Mouse (Mus musculus): ENCODE data around the gene Phf21b.

Phf21b gene

DNA sequence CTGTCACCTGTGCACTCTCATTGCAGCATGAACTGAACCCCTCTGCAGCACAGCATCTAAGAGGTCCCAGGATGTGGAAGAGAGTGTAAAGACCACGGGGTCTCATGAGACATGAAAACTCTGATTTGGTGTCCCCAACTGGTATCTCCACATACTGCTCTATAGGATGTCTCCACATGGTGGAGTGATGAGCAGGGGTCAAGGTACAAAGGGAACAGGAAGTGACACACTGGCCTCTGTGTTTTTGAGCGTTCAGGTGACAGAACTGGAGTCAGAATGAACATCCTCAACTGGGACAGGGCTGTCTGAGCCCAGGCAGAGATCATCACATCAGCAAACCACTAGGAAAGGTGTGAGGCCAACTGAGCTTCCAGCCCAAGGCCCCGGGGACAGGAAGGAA is 15.3 kb downstream of the Phf21b start:
- H3K4me3 ChIP-seq (replicated peaks; ENCODE audit: low read length), result no peak overlapping the region
- TF ChIP-seq CTCF (conservative IDR thresholded peaks at IDR 0.05; ENCODE audit: low read length), result no peak
- no peak for TF ChIP-seq POU5F1 (IDR thresholded peaks at IDR 0.05; ENCODE audit: borderline replicate concordance, low read length)
- no peak for TF ChIP-seq NANOG (IDR thresholded peaks at IDR 0.05; ENCODE audit: borderline replicate concordance, low read length)
- 0 out of 2 replicates have a peak, but pooled peaks cover 7% of the 10 kb centered on the region for H3K36me3 ChIP-seq (ENCODE audit: insufficient read depth, low read length)
- H3K27me3 ChIP-seq (ENCODE audit: insufficient read depth, low read length), result no peaks in the 10 kb centered on the region
- peaks cover 14% of the 10 kb centered on the region; the same call in 1 of the 2 replicates for H3K4me1 ChIP-seq (replicated peaks; ENCODE audit: low read depth, low read length)
- no peaks in the 10 kb centered on the region for H3K9me3 ChIP-seq (ENCODE audit: low read length)

DNA sequence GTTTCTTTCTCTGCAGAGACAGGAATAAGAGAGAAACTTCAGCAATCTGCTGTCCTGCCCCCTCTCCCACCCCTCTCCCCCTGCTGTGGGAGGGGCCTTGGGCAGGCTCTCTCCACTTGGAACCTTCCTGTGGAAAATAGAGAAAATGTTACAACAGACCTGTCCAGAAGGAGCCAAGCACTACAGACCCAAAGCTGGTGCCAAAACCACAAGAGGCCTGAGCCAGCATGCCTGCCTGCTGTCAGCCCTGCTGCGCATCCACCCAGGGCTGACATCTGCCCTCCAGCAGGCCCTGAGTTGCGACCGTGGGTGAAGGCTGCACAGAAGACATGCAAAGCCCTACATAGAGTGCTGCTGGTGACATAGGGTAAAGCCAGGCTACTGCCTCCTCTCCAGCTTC is 16.3 kb downstream of the Phf21b start:
- H3K9me3 ChIP-seq (ENCODE audit: low read length), result no peaks in the 10 kb centered on the region
- TF ChIP-seq CTCF (conservative IDR thresholded peaks at IDR 0.05; ENCODE audit: low read length) (no peak), NANOG (IDR thresholded peaks at IDR 0.05; ENCODE audit: borderline replicate concordance, low read length) (no peak), POU5F1 (IDR thresholded peaks at IDR 0.05; ENCODE audit: borderline replicate concordance, low read length) (no peak)
- no peak overlapping the region for H3K4me3 ChIP-seq (replicated peaks; ENCODE audit: low read length)
- H3K4me1 ChIP-seq (replicated peaks; ENCODE audit: low read depth, low read length), result peaks cover 11% of the 10 kb centered on the region; the same call in 1 of the 2 replicates
- H3K36me3 ChIP-seq (ENCODE audit: insufficient read depth, low read length), result 0 out of 2 replicates have a peak, but pooled peaks cover 7% of the 10 kb centered on the region
- no peaks in the 10 kb centered on the region for H3K27me3 ChIP-seq (ENCODE audit: insufficient read depth, low read length)

- H3K4me1 ChIP-seq (replicated peaks; ENCODE audit: low read depth, low read length), result 0 out of 2 replicates have a peak, but pooled peaks cover 3% of the 10 kb centered on the region
- no peaks in the 10 kb centered on the region for H3K27me3 ChIP-seq (ENCODE audit: insufficient read depth, low read length)
- 0 out of 2 replicates have a peak, but pooled peaks cover 7% of the 10 kb centered on the region for H3K36me3 ChIP-seq (ENCODE audit: insufficient read depth, low read length)
- no peaks in the 10 kb centered on the region for H3K9me3 ChIP-seq (ENCODE audit: low read length)
- no peak overlapping the region for H3K4me3 ChIP-seq (replicated peaks; ENCODE audit: low read length)
- TF ChIP-seq POU5F1 (IDR thresholded peaks at IDR 0.05; ENCODE audit: borderline replicate concordance, low read length), result no peak
- no peak for TF ChIP-seq NANOG (IDR thresholded peaks at IDR 0.05; ENCODE audit: borderline replicate concordance, low read length)
- no peak for TF ChIP-seq CTCF (conservative IDR thresholded peaks at IDR 0.05; ENCODE audit: low read length)
These were observed 18.0 kb downstream of the Phf21b start for GRCm38 (mm10) chr15:84837896-84838295.

GRCm38 (mm10) chr15:84829416-84829815 is 26.4 kb downstream of the Phf21b start:
- H3K36me3 ChIP-seq (ENCODE audit: insufficient read depth, low read length), result no peaks in the 10 kb centered on the region

GRCm38 (mm10) chr15:84828603-84829002 is 27.2 kb downstream of the Phf21b start:
- TF ChIP-seq POU5F1 (IDR thresholded peaks at IDR 0.05; ENCODE audit: borderline replicate concordance, low read length), result no peak
- TF ChIP-seq NANOG (IDR thresholded peaks at IDR 0.05; ENCODE audit: borderline replicate concordance, low read length), result no peak
- no peak for TF ChIP-seq CTCF (conservative IDR thresholded peaks at IDR 0.05; ENCODE audit: low read length)
- H3K4me1 ChIP-seq (replicated peaks; ENCODE audit: low read depth, low read length), result peaks cover 11% of the 10 kb centered on the region
- no peak overlapping the region for H3K4me3 ChIP-seq (replicated peaks; ENCODE audit: low read length)
- no peaks in the 10 kb centered on the region for H3K27me3 ChIP-seq (ENCODE audit: insufficient read depth, low read length)
- H3K36me3 ChIP-seq (ENCODE audit: insufficient read depth, low read length), result no peaks in the 10 kb centered on the region
- H3K9me3 ChIP-seq (ENCODE audit: low read length), result no peaks in the 10 kb centered on the region

More at GRCm38 (mm10) chr15:84829416-84829815, 26.4 kb downstream of the Phf21b start:
- peak; percentile 59 for TF ChIP-seq CTCF (conservative IDR thresholded peaks at IDR 0.05; ENCODE audit: low read length)
- no peak for TF ChIP-seq POU5F1 (IDR thresholded peaks at IDR 0.05; ENCODE audit: borderline replicate concordance, low read length)
- Histone ChIP-seq H3K27me3 (ENCODE audit: insufficient read depth, low read length) (no peaks in the 10 kb centered on the region), H3K9me3 (ENCODE audit: low read length) (no peaks in the 10 kb centered on the region), H3K4me1 (replicated peaks; ENCODE audit: low read depth, low read length) (peaks cover 11% of the 10 kb centered on the region), H3K4me3 (replicated peaks; ENCODE audit: low read length) (no peak overlapping the region)

- Histone ChIP-seq H3K27me3 (ENCODE audit: insufficient read depth, low read length) (no peaks in the 10 kb centered on the region; the same call in 1 of the 2 replicates), H3K4me3 (replicated peaks; ENCODE audit: low read length) (no peak overlapping the region), H3K4me1 (replicated peaks; ENCODE audit: low read depth, low read length) (peaks cover 11% of the 10 kb centered on the region), H3K36me3 (ENCODE audit: insufficient read depth, low read length) (no peaks in the 10 kb centered on the region; the same call in 1 of the 2 replicates), H3K9me3 (ENCODE audit: low read length) (no peaks in the 10 kb centered on the region)
- TF ChIP-seq NANOG (IDR thresholded peaks at IDR 0.05; ENCODE audit: borderline replicate concordance, low read length) (no peak), POU5F1 (IDR thresholded peaks at IDR 0.05; ENCODE audit: borderline replicate concordance, low read length) (no peak), CTCF (conservative IDR thresholded peaks at IDR 0.05; ENCODE audit: low read length) (no peak)
These were observed 32.8 kb downstream of the Phf21b start for GRCm38 (mm10) chr15:84823086-84823485.

DNA sequence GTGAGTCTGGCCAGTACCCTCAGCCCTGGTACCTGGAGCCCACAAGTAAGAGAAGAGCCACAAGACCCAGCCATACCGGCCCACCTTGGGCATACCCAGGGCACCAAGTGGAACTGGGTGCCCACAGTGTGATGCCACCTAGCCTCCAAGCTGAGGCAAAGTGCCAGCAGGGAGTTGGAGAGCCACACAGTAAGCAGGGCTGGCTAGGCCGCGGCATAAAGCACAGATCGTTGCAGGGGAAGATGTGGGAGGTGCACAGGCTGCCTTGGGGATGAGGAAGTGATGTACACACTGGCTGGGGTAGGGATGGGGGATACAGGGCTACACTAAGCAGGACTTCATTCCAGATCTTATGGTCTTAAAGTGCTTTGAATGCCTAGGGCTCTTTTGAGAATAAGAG is 35.0 kb downstream of the Phf21b start:
- H3K9me3 ChIP-seq (ENCODE audit: low read length), result no peaks in the 10 kb centered on the region
- TF ChIP-seq NANOG (IDR thresholded peaks at IDR 0.05; ENCODE audit: borderline replicate concordance, low read length) (no peak), POU5F1 (IDR thresholded peaks at IDR 0.05; ENCODE audit: borderline replicate concordance, low read length) (no peak), CTCF (conservative IDR thresholded peaks at IDR 0.05; ENCODE audit: low read length) (no peak)

DNA sequence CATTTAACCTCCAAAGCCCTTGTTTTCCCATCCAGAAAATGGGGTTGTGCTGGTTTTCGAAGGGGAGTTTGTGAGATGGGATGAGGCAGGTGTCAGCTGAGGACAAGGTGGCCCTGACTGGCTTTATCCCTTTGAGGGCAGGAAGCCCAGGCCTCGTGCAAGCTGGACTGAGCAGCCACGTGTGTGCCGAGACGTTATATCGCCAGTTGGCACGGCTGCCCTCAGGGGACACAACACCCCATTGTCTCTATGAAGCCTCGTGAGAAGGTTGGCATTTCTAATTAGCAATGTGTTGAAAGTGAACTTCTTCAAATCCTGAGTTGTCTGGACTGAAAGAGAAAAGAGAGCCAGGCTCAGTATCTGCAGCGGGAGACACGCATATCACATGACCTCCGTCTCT is 37.6 kb downstream of the Phf21b start:
- no peak overlapping the region for H3K4me3 ChIP-seq (replicated peaks; ENCODE audit: low read length)
- H3K4me1 ChIP-seq (replicated peaks; ENCODE audit: low read depth, low read length), result peaks cover 7% of the 10 kb centered on the region
- H3K27me3 ChIP-seq (ENCODE audit: insufficient read depth, low read length), result no peaks in the 10 kb centered on the region; the same call in 1 of the 2 replicates
- TF ChIP-seq CTCF (conservative IDR thresholded peaks at IDR 0.05; ENCODE audit: low read length), result no peak
- no peak for TF ChIP-seq NANOG (IDR thresholded peaks at IDR 0.05; ENCODE audit: borderline replicate concordance, low read length)
- TF ChIP-seq POU5F1 (IDR thresholded peaks at IDR 0.05; ENCODE audit: borderline replicate concordance, low read length), result no peak
- peaks cover 9% of the 10 kb centered on the region for H3K36me3 ChIP-seq (ENCODE audit: insufficient read depth, low read length)
- no peaks in the 10 kb centered on the region for H3K9me3 ChIP-seq (ENCODE audit: low read length)

More for the DNA sequence above, 35.0 kb downstream of the Phf21b start:
- peaks cover 6% of the 10 kb centered on the region for H3K36me3 ChIP-seq (ENCODE audit: insufficient read depth, low read length)
- peaks cover 2% of the 10 kb centered on the region for H3K4me1 ChIP-seq (replicated peaks; ENCODE audit: low read depth, low read length)
- H3K27me3 ChIP-seq (ENCODE audit: insufficient read depth, low read length), result no peaks in the 10 kb centered on the region; the same call in 1 of the 2 replicates
- H3K4me3 ChIP-seq (replicated peaks; ENCODE audit: low read length), result no peak overlapping the region

- no peak for TF ChIP-seq CTCF (conservative IDR thresholded peaks at IDR 0.05; ENCODE audit: low read length)
- TF ChIP-seq POU5F1 (IDR thresholded peaks at IDR 0.05; ENCODE audit: borderline replicate concordance, low read length), result no peak
- TF ChIP-seq NANOG (IDR thresholded peaks at IDR 0.05; ENCODE audit: borderline replicate concordance, low read length), result no peak
- H3K36me3 ChIP-seq (ENCODE audit: insufficient read depth, low read length), result peaks cover 9% of the 10 kb centered on the region
- H3K9me3 ChIP-seq (ENCODE audit: low read length), result no peaks in the 10 kb centered on the region
- H3K4me1 ChIP-seq (replicated peaks; ENCODE audit: low read depth, low read length), result peaks cover 14% of the 10 kb centered on the region
- H3K4me3 ChIP-seq (replicated peaks; ENCODE audit: low read length), result no peak overlapping the region
- H3K27me3 ChIP-seq (ENCODE audit: insufficient read depth, low read length), result no peaks in the 10 kb centered on the region; the same call in 1 of the 2 replicates
These were observed 38.3 kb downstream of the Phf21b start for GRCm38 (mm10) chr15:84817589-84817988.
